Mouse (Mus musculus) bone marrow, adult 2 months (tissue): ENCODE data around the gene Drosha. TPM values are rescaled to one million over a fixed set of nuclear protein-coding genes. Genes with fewer than 3 reads are reported as not detected.
"Not testable (repeated sequence)": the region's sequence is repeated elsewhere in the genome, so short reads cannot be mapped to it uniquely, and the experiment has no call there.

Experiments
- H3K27ac ChIP-seq: fragments of 200-500 bp; 2 replicates; pipeline ENCODE4 v1.5.1; 2012; ENCODE audit warnings: low read depth, mild to moderate bottlenecking, control low read depth, inconsistent platforms, low read length; ENCODE audit not compliant: control insufficient read depth, poor library complexity, insufficient read depth
- H3K4me1 ChIP-seq: fragments of 200-500 bp; 2 replicates; pipeline ENCODE4 v1.6.1; 2011; ENCODE audit warnings: low read length; ENCODE audit not compliant: control insufficient read depth, insufficient read depth
- H3K4me3 ChIP-seq: fragments of 200-500 bp; replicated peaks from 2 replicates; pipeline ENCODE3; 2011; ENCODE audit warnings: mild to moderate bottlenecking, low read depth, low read length, control low read depth; ENCODE audit not compliant: control insufficient read depth
- CTCF ChIP-seq: fragments of 200-500 bp; IDR thresholded peaks from 2 replicates; pipeline ENCODE4 v1.5.1; 2011; ENCODE audit warnings: low read length, control low read depth; ENCODE audit not compliant: control insufficient read depth, insufficient read depth
- POLR2A ChIP-seq: fragments of 200-500 bp; IDR thresholded peaks from 2 replicates; pipeline ENCODE4 v1.6.1; 2011; ENCODE audit warnings: low read depth, mild to moderate bottlenecking, control low read depth, low read length, borderline replicate concordance; ENCODE audit not compliant: control insufficient read depth
- WGBS: fragments of 180-500 bp; shearing (Covaris S2); methylation state at CpG from one replicate; pipeline ENCODE4 v1.1.7; 2018; 5-methylcytosine and 5-hydroxymethylcytosine counted together
- polyA plus RNA-seq: library from polyadenylated mRNA; stranded (reverse); fragments of >200 nt; gene quantifications from 2 replicates; pipeline ENCODE4 v1.2.4, GENCODE M21; 2011; ENCODE audit warnings: low replicate concordance; ENCODE audit not compliant: missing spikeins, insufficient read depth, insufficient read length

Drosha gene
- polyA plus RNA-seq, 1 experiment, result 26.3 TPM

- TF ChIP-seq POLR2A (no peak), CTCF (no peak)
- Histone ChIP-seq H3K4me3 (no peak overlapping the region), H3K4me1 (no peaks in the 10 kb centered on the region), H3K27ac (no peak overlapping the region)
- WGBS, result 50% methylated on average over 6 of the region's 6 CpGs
Observed at GRCm38 (mm10) chr15:12798043-12798442, 26.6 kb upstream of the Drosha start.

GRCm38 (mm10) chr15:12800405-12801141, 24.0 kb upstream of the Drosha start:
- TF ChIP-seq POLR2A, result no peak
- no peak for TF ChIP-seq CTCF
- 59% methylated on average over 15 of the region's 15 CpGs for WGBS
- peak overlapping the region; percentile 35 for H3K4me3 ChIP-seq
- no peak overlapping the region for H3K27ac ChIP-seq
- no peaks in the 10 kb centered on the region for H3K4me1 ChIP-seq

- H3K4me1 ChIP-seq, H3K4me3 ChIP-seq, H3K27ac ChIP-seq: not testable (repeated sequence)
- 68% methylated on average over 2 of the region's 2 CpGs for WGBS
Observed at GRCm38 (mm10) chr15:12801142-12801506, 23.5 kb upstream of the Drosha start.

GRCm38 (mm10) chr15:12805071-12805470, 19.5 kb upstream of the Drosha start:
- 74% methylated on average over 4 of the region's 4 CpGs for WGBS
- no peak overlapping the region for H3K27ac ChIP-seq
- H3K4me3 ChIP-seq, result no peak overlapping the region
- H3K4me1 ChIP-seq, result no peaks in the 10 kb centered on the region
- TF ChIP-seq CTCF (no peak), POLR2A (no peak)

GRCm38 (mm10) chr15:12807088-12807487, 17.5 kb upstream of the Drosha start:
- Histone ChIP-seq H3K4me1 (no peaks in the 10 kb centered on the region), H3K27ac (no peak overlapping the region), H3K4me3 (no peak overlapping the region)
- WGBS, result 92% methylated on average over 10 of the region's 10 CpGs
- TF ChIP-seq POLR2A (no peak), CTCF (no peak)

- Histone ChIP-seq H3K4me3 (no peak overlapping the region), H3K27ac (no peak overlapping the region), H3K4me1 (no peaks in the 10 kb centered on the region)
- TF ChIP-seq CTCF, result no peak
- no peak for TF ChIP-seq POLR2A
- 71% methylated on average over 6 of the region's 6 CpGs for WGBS
Observed at GRCm38 (mm10) chr15:12809305-12809704, 15.3 kb upstream of the Drosha start.

- H3K27ac ChIP-seq, result no peak overlapping the region
- no peak overlapping the region for H3K4me3 ChIP-seq
- TF ChIP-seq CTCF (no peak), POLR2A (no peak)
- 89% methylated on average over 11 of the region's 11 CpGs for WGBS
- H3K4me1 ChIP-seq, result no peaks in the 10 kb centered on the region
Observed at GRCm38 (mm10) chr15:12812646-12813045, 12.0 kb upstream of the Drosha start.

GRCm38 (mm10) chr15:12817592-12817991, 7.0 kb upstream of the Drosha start:
- H3K27ac ChIP-seq, result no peak overlapping the region
- TF ChIP-seq POLR2A, result no peak
- TF ChIP-seq CTCF, result no peak
- WGBS, result 89% methylated on average over 8 of the region's 8 CpGs
- H3K4me1 ChIP-seq, result no peaks in the 10 kb centered on the region
- no peak overlapping the region for H3K4me3 ChIP-seq

GRCm38 (mm10) chr15:12822416-12823395, 1.9 kb upstream of the Drosha start:
- no peak overlapping the region for H3K27ac ChIP-seq
- no peaks in the 10 kb centered on the region; the same call in 1 of the 2 replicates for H3K4me1 ChIP-seq
- H3K4me3 ChIP-seq, result no peak overlapping the region
- 70% methylated on average over 9 of the region's 9 CpGs for WGBS
- TF ChIP-seq POLR2A, result no peak
- no peak for TF ChIP-seq CTCF
